Mouse (Mus musculus) adrenal gland, adult (tissue): Measurements from ENCODE around the gene Gm49322.
A peak's percentile ranks its signal among the peaks of the same experiment; 100 is the strongest.

Experiments used
- DNase-seq, 2 experiments: peaks; one replicate each; pipeline ENCODE4 v3.0.0; 2022 to 2023; ENCODE audit warnings: low spot score in 1 of 2; ENCODE audit not compliant: inconsistent age in 2 of 2

Gm49322 gene

GRCm38 (mm10) chr10:80650392-80650791, 44.6 kb downstream of the Gm49322 start:
- no peak for DNase-seq

DNA sequence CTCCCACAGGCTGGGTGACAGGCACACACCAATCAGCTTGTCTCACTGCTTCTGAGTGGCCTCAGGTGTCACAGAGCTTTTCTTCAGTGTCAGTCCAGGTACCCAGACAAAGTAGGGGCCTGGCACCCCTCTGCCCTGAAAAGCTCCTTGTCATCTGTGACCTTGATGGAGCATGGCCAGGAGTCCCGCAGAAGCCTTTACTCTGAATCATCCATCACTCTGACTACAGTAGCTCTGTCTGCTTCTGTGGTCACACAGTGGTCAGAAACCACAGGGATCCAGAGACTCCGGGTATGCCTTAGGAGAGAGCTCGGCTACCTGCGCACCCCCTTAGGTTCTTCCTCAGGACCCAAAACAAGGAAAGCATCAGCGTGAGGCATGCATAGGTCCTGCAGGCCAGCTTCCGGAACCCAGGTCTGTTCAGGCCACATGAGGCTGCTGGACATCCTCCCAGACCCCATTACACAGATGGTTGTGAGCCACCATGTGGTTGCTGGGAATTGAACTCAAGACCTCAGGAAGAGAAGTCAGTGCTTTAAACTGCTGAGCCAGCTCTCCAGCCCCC, 47.4 kb downstream of the Gm49322 start:
- DNase-seq = peak; percentile 72 to 77

DNA sequence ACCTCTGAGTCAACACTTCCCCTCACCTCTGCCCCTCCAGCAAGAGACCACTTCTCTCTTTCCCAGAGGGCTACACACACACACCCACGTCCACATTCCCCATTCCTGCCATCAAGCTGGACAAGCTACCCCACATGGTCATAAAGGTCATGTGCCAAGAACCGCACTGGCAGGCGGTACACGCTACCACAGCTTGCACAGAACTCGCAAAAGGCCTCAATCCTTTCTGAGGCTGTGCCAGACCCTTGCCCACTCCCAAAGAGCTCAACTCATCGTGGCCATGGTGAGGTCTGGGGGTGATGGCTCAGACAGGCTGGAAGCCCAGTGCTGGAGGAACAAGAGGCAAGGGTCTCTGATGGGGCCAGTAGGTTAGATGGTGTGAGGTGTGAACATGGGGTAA, 49.0 kb downstream of the Gm49322 start:
- DNase-seq = peak in 1 of 2 experiments; percentile 52

DNA sequence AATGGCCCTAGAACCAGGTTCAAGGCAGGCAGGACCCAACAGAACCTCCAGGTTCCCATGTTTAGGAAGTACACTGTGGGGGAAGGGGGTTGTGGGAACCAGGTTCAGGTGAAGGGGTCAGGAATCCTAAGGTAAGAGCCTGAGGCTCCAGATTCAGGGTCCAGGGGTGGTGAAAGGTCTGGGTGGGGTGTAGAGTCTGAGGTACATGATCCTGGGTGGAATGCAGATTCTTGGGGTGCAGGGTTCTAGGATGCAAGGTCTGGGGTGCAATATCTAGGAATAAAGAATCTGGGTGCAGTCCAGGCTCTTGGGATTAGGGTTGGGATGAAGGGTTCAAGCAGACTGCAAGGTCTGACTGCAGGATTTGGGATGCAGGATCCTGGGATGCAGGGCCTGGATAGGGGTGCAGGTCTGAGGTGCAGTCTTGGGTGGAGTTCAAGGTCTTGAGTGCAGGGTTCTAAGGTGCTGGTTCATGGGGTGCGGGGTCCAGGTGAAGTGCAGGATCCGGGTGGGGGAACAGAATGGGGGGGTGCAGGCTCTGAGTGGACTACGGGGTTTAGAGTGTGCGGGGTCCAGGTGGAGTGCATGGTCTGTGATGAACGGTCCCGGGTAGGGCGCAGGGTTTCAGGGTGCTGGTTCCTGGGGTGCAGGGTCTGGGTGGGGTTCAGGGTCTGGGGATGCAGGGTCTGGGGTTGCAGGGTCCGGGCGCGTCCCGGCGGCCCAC, 49.7 kb downstream of the Gm49322 start:
- DNase-seq = peak in 1 of 2 experiments; percentile 56

DNA sequence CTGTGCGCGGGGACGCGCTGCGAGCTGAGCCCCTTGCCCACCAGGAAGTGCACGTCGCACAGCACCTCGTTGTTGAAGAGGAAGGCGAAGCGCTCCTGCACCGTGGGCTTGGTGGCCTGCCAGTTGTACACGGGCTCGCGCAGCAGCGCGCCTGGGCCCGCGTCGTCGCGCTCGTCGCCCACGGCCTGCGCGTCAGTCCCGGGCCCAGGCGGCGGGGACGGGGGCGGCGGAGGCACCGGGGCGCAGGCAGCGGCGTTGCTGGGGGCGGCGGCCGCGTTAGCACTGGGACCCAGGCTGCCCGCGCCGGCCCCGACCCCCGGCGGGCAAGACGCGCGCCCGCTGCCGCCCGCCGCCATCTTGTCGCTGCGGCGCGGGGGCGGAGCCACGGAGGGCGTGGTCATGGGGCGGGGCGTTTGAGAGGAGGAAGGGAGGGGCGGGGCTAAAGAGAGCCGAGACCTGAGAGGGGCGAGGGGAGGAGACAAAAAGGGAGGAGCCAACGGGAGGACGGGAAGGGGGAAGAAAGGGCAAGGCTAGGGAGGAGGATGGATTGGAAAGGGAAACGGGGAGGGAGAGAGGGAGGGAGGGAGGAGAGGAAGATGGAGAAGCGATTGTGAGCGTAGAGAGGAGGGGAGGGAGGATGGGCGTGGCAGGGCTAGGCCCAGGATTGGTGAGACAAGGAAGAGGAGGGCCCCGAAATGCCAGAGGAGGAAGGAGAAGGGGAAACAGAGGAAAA, 50.5 kb downstream of the Gm49322 start:
- DNase-seq = peak; percentile 97 to 99

GRCm38 (mm10) chr10:80656863-80657623, 51.2 kb downstream of the Gm49322 start, which contains the start of gene Btbd2:
Gene Btbd2, minus strand, starts transcription at chr10:80657071.
- DNase-seq = no peak

DNA sequence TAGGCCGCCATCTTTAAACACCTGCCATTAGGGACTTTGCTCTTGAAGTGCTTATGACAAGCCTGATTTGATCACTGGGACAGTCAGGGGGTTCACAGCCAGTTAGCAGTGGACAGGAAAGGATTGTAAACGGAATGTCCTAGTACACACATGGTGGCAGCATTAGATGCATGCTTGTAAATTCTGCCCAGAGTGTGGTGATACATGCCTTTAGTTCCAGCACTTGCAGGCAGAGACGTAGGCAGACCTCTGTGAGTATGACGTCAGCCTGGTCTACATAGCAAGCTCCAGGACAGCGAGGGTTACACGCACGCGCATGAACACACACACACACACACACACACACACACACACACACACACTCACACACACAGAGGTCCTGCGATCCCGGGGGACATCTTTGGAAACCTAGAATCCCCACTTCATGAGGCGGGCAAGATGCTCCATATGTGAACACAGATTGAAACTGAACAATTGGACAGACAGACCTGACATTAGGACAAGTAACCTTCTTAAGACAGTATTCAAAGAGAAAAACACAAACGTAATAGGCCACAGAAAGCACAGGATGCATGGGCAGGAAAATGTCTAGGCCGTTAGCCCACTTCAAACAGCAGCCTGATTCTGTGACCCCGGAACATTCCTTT, 52.5 kb downstream of the Gm49322 start:
- no peak for DNase-seq

- no peak for DNase-seq
Measured at GRCm38 (mm10) chr10:80658841-80659202, 53.0 kb downstream of the Gm49322 start.

DNA sequence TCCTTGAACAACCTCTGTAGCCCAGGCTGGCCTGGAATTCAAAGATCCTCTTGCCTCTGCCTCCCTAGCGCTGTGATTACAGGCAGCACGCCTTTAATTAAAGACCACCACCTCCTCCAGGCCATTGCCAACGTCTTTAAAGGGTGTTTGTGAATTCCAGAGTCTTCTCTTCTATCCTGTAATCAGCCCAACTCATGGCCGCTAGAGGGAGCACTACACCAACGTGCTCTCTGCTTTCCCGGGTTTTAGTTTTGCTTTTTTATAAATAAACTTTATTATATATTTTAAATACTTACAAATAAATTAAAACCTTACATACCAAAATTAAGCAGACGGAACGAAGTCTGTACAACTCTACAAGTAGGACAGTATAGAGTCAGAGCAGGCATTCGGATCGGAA, 53.4 kb downstream of the Gm49322 start:
- peak; percentile 70 to 91 for DNase-seq

DNA sequence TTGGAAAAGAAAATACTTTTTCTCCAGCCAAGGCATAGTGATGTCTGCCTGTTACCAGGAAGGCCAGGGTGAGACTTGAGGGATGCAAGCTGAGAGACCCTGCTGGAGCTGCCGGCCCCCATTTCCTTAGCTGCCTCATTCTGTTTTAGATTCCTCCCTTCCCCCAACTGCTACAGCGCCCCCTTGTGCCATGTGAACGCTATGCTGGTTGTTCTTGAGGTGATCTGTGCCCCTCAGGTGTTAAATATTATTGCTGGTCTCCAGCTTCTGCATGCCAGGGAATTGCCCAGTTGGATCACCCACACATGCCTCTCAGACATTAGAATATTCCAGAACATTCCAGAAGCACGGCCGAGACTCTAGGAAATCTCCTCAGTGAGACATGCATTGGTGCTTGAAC, 55.3 kb downstream of the Gm49322 start:
- peak in 1 of 2 experiments; percentile 71 for DNase-seq

DNA sequence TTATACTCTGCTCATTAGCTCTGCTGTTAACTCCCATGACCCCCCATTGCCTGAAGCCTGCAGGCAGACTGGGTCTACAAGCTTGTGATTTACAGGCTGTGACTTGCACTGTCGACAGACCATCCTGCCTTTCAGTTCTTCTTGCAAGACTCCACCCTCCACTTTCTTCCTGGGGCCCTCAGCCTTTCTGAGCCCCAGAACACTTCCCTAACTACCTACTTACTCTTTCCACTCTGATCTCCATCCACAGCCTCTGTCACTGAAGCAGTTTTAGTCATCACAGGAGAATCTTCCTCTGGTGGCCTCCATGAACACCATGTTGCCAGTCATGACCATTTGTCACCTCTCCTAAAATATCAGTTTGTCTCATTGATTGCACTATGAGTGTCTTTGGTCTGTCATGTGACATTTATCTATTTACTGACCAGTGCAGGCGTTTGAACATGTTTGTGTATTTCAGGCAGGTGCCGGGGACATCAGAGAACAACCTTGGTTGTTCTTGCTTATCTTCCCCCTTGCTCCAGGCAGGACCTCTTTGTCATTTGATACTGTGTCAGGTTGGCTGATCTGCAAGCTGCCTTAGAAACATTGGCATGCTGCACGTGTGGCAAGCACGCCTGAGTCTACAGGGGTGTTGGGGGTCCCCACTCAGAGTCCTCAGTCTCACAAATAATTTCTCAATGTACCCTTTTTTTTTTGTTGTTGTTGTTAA, 57.8 kb downstream of the Gm49322 start:
- peak; percentile 25 to 64 for DNase-seq

GRCm38 (mm10) chr10:80664197-80665015, 58.6 kb downstream of the Gm49322 start:
- DNase-seq = peak; percentile 93 to 94

DNA sequence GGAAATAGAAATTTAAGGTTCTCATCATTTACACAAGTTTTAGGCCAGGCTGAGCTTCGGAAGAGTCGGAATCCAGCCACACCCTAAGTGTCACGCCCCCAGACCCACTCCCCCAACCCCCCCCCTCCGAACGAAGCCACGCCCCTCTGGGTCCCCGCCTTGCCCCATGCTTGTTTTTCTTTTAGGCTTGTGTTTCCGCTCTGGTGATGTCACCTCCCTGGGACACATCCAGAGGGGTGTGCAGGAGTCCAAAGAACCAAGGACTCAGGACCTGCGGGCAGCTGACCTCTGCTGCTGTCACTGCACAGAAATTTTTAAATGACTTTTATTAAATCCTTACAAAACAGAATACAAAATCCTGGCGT, 59.2 kb downstream of the Gm49322 start:
- peak; percentile 87 to 93 for DNase-seq
